Comparison of ENCODE assay signal across 18 mouse cellular contexts in the genomic region with DNA sequence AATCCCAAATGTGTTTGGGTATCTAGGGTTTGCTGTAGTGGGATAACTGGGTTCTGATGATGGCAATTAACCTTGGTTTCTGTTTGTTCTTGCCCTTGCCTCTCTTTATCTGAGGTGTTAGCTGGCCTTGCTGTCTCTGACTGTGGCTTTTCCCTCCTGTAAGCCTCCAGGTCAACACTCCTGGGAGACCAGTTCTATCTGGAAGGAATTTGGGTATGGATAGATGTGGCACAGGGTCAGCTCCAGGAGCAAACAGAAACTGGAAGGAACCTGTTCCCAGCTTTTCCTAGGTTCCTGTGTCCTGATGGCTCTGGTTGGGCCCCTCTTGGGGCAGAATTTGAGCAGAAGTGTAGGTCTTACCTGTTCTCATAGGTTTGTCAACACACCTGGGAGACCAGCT.
"Had no signal": no experiment of that assay in that cellular context is flagged by ENCODE, and none has a peak within 500 bp of the region (broad histone marks: within the 10 kb centered on the region; RNA-seq: fewer than 3 reads in every experiment).

No protein-coding gene starts in this region.

- H3K27me3 ChIP-seq: liver, embryonic 15.5 days; lung, embryonic 15.5 days; megakaryocyte, embryonic 14.5 days; midbrain, embryonic 13.5 days; midbrain, embryonic 15.5 days; neural tube, embryonic 12.5 days had no signal

- ATAC-seq: liver, postnatal 0 days; midbrain, embryonic 13.5 days; midbrain, embryonic 15.5 days had no signal

- H3K27ac ChIP-seq: liver, embryonic 15.5 days; lung, embryonic 15.5 days; macrophage; midbrain, embryonic 13.5 days; midbrain, embryonic 15.5 days; neural tube, embryonic 12.5 days had no signal

- H3K4me3 ChIP-seq: liver, embryonic 15.5 days; lung, embryonic 15.5 days; megakaryocyte, embryonic 14.5 days; midbrain, embryonic 13.5 days; midbrain, embryonic 15.5 days; neural tube, embryonic 12.5 days had no signal

- H3K9me3 ChIP-seq: liver, embryonic 15.5 days; lung, embryonic 15.5 days; megakaryocyte, embryonic 14.5 days; midbrain, embryonic 13.5 days; midbrain, embryonic 15.5 days; neural tube, embryonic 12.5 days had no signal

- DNase-seq: liver, postnatal 0 days; lung, adult 2 months; lung, postnatal 10 days; lung, postnatal 36 days; right cerebral cortex, postnatal 14 days; right cerebral cortex, postnatal 4 days; spleen, adult 18-20 months; thymus, adult 18-20 months; thymus, postnatal 14 days; thymus, postnatal 36 days had no signal

- H3K4me2 ChIP-seq: liver, embryonic 15.5 days; lung, embryonic 15.5 days; midbrain, embryonic 11.5 days; midbrain, embryonic 13.5 days; midbrain, embryonic 15.5 days; neural tube, embryonic 12.5 days had no signal

- H3K9ac ChIP-seq: liver, embryonic 15.5 days; liver, postnatal 0 days; lung, embryonic 15.5 days; midbrain, embryonic 13.5 days; midbrain, embryonic 15.5 days; neural tube, embryonic 12.5 days had no signal

- H3K36me3 ChIP-seq: liver, embryonic 15.5 days; lung, embryonic 15.5 days; midbrain, embryonic 13.5 days; midbrain, embryonic 15.5 days; neural tube, embryonic 12.5 days had no signal

- H3K4me1 ChIP-seq: liver, embryonic 15.5 days; lung, embryonic 15.5 days; megakaryocyte, embryonic 14.5 days; midbrain, embryonic 13.5 days; midbrain, embryonic 15.5 days; neural tube, embryonic 12.5 days had no signal
